Comparison of ENCODE assay signal across 10 mouse cellular contexts in the genomic region with DNA sequence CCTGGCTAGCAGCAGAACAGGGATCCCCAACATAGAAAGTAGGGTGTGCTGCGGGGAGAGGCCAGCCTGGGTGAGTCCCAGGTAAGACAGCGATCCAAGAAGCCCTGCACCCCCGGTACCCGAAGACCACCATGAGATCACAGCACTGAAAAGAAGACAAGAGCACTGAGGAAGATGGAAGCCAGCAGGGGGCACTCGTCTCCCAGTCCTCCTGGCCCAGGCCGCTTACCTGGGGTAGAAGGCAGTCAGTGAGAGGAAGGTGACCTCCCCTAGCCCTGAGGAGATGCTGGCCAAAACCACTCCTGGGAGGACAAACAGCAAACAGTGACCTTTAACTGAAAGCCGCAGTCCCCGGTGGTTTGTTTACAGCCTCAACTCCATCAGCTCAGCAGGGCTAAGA. TPM values are rescaled to one million over a fixed set of nuclear protein-coding genes. Genes with fewer than 3 reads are reported as not detected.
DNase-seq lines count a peak whose midpoint lies in the region; TF ChIP-seq lines count a peak whose summit lies in the region.
"Had no signal": no experiment of that assay in that cellular context is flagged by ENCODE, and none has a peak within 500 bp of the region (broad histone marks: within the 10 kb centered on the region; RNA-seq: fewer than 3 reads in every experiment).

No protein-coding gene starts in this region.

- TF ChIP-seq POLR2A in small intestine, adult 2 months (IDR thresholded peaks at IDR 0.05; ENCODE audit: low read depth, low read length): no peak

- peaks cover 5% of the 10 kb centered on the region; the same call in 1 of the 2 replicates for H3K36me3 ChIP-seq in small intestine, adult 2 months (ENCODE audit: control insufficient read depth, insufficient read depth, low read length)

- 53% methylated on average over 8 of the region's 8 CpGs for WGBS in small intestine, adult 2 months

- no peak overlapping the region for H3K27ac ChIP-seq in small intestine, adult 2 months (ENCODE audit: insufficient read depth, low read depth, low read length)
- H3K27ac ChIP-seq: embryonic facial prominence, embryonic 13.5 days; lung, embryonic 15.5 days had no signal

- peak; percentile 33 for DNase-seq in heart, adult 8-10 months (ENCODE audit: low spot score)
- DNase-seq in heart, adult 11 months: no peak
- peak; percentile 53 for DNase-seq in right cerebral cortex, postnatal 4 days
- DNase-seq in right cerebral cortex, adult 18-20 months: no peak
- DNase-seq in brain, adult 2 months (ENCODE audit: low read depth, low spot score): peak; percentile 53
- peak; percentile 74 to 79 for DNase-seq in kidney, postnatal 4 days
- DNase-seq in frontal cortex, postnatal 25 days (ENCODE audit: low spot score in 2 of 2): no peak

- H3K4me3 ChIP-seq in small intestine, adult 2 months (ENCODE audit: low read depth, low read length): no peak overlapping the region
- H3K4me3 ChIP-seq: embryonic facial prominence, embryonic 13.5 days; lung, embryonic 15.5 days had no signal

- no peaks in the 10 kb centered on the region for H3K27me3 ChIP-seq in small intestine, adult 2 months (ENCODE audit: control insufficient read depth, insufficient read depth, low read length)
- H3K27me3 ChIP-seq: lung, embryonic 15.5 days had no signal

- peaks cover 7% of the 10 kb centered on the region for H3K4me1 ChIP-seq in small intestine, adult 2 months (ENCODE audit: control insufficient read depth, insufficient read depth, insufficient read length, low read length)

- peak; percentile 65; the same call in 1 of the 2 replicates for TF ChIP-seq CTCF in small intestine, adult 2 months (IDR thresholded peaks at IDR 0.05; ENCODE audit: extremely low read depth, insufficient read length, insufficient replicate concordance, low read depth, low read length)

RNA-seq across cellular contexts. Expression of gene Apobr, which starts 5.6 kb away (rescaled TPM):
- total RNA-seq in heart, adult 8-10 months (2022): 1 to 10 TPM in 2 of 4 experiments, under 1 TPM in 2; 0.44 to 1.9 (median 0.75) TPM
- polyA plus RNA-seq in small intestine, adult 2 months (2012; rRNA removed): 2.3 TPM in 2 replicates

RNA-seq across cellular contexts. Expression of gene Cln3, which starts 6.4 kb away (rescaled TPM):
- total RNA-seq in heart, adult 8-10 months (2022): 10 to 100 TPM; 12.9 to 15.6 (median 14.1) TPM
- 24.9 and 55.7 TPM in 2 replicates for polyA plus RNA-seq in small intestine, adult 2 months (2012; rRNA removed)

RNA-seq across cellular contexts. Expression of gene Eif3c, which starts 13.0 kb away (rescaled TPM):
- 100 to 1,000 TPM; 141 to 155 (median 143) TPM for total RNA-seq in heart, adult 8-10 months (2022)
- polyA plus RNA-seq in small intestine, adult 2 months (2012; rRNA removed): 37.3 and 79.1 TPM in 2 replicates

RNA-seq across cellular contexts. Expression of gene Il27, which starts 15.6 kb away (rescaled TPM):
- not detected for total RNA-seq in heart, adult 8-10 months (2022)
- polyA plus RNA-seq in small intestine, adult 2 months (2012; rRNA removed): 0.15 and 0.51 TPM in 2 replicates
- polyA plus RNA-seq: embryonic facial prominence, embryonic 13.5 days; lung, embryonic 15.5 days had no signal

RNA-seq across cellular contexts. Expression of gene Nupr1, which starts 51.5 kb away (rescaled TPM):
- total RNA-seq in heart, adult 8-10 months (2022): 1 to 10 TPM; 3.5 to 5.3 (median 4.7) TPM
- 32.5 and 97.9 TPM in 2 replicates for polyA plus RNA-seq in small intestine, adult 2 months (2012; rRNA removed)

Comparison
In these comparisons a context has a peak if more than half of its experiments do, and no peak if none do; other contexts are left out.
1. DNase-seq: peak in heart, adult 8-10 months (single experiment), right cerebral cortex, postnatal 4 days (single experiment), brain, adult 2 months (single experiment) and kidney, postnatal 4 days (2 of 2); none in heart, adult 11 months (single experiment), right cerebral cortex, adult 18-20 months (single experiment) and frontal cortex, postnatal 25 days (0 of 2).